Comparison of ENCODE assay signal across 7 mouse cellular contexts in genomic region chr3:80079801-80080418, GRCm38 (mm10).
A peak's percentile ranks its signal among the peaks of the same experiment; 100 is the strongest.
DNase-seq lines count a peak whose midpoint lies in the region; ATAC-seq lines count a peak whose summit lies in the region.

No protein-coding gene starts in this region.

- WGBS in hindbrain, embryonic 16.5 days, result 13% methylated on average over 10 of the region's 10 CpGs

- DNase-seq in ZHBTc4 (ENCODE audit: low read depth, low spot score), result peak; percentile 71
- peak; percentile 65 to 76 for DNase-seq in cerebellum, adult 18-20 months
- peak; percentile 79 for DNase-seq in forelimb bud, embryonic 11.5 days (ENCODE audit: low read depth, low spot score)
- peak; percentile 56 for DNase-seq in left cerebral cortex, adult 11 months (ENCODE audit: low spot score)
- peak; percentile 77 to 86 for DNase-seq in right cerebral cortex, postnatal 10 days (ENCODE audit: low spot score in 2 of 2)

- no peaks in the 10 kb centered on the region for H3K9me3 ChIP-seq in hindbrain, embryonic 16.5 days (ENCODE audit: control insufficient read depth, low read length)
- peaks cover 9% of the 10 kb centered on the region for H3K9me3 ChIP-seq in megakaryocyte, embryonic 14.5 days

- peak overlapping the region; percentile 19; the same call in 1 of the 2 replicates for H3K4me3 ChIP-seq in hindbrain, embryonic 16.5 days (ENCODE audit: low read length)
- H3K4me3 ChIP-seq in megakaryocyte, embryonic 14.5 days (replicated peaks), result peak overlapping the region; percentile 85

- peak overlapping the region; percentile 45 for H3K4me2 ChIP-seq in hindbrain, embryonic 16.5 days (ENCODE audit: low read length)

- peak; percentile 79; the same call in 1 of the 2 replicates for ATAC-seq in hindbrain, embryonic 16.5 days

- H3K9ac ChIP-seq in hindbrain, embryonic 16.5 days (ENCODE audit: low read depth, low read length), result peak overlapping the region; percentile 46; the same call in 1 of the 2 replicates

- H3K27ac ChIP-seq in hindbrain, embryonic 16.5 days (ENCODE audit: low read depth, low read length), result 0 out of 2 replicates have a peak overlapping the region, but pooled peaks have one; percentile 1

- no peaks in the 10 kb centered on the region for H3K36me3 ChIP-seq in hindbrain, embryonic 16.5 days (ENCODE audit: control insufficient read depth, insufficient read depth, low read length)
- H3K36me3 ChIP-seq in megakaryocyte, embryonic 14.5 days (replicated peaks; ENCODE audit: low read length), result no peaks in the 10 kb centered on the region

- peaks cover 2% of the 10 kb centered on the region; the same call in 1 of the 2 replicates for H3K4me1 ChIP-seq in hindbrain, embryonic 16.5 days (ENCODE audit: control insufficient read depth, insufficient read depth, low read depth, low read length)
- peaks cover 5% of the 10 kb centered on the region for H3K4me1 ChIP-seq in megakaryocyte, embryonic 14.5 days

- no peaks in the 10 kb centered on the region for H3K27me3 ChIP-seq in hindbrain, embryonic 16.5 days (replicated peaks; ENCODE audit: control insufficient read depth, insufficient read depth, low read length)
- H3K27me3 ChIP-seq in megakaryocyte, embryonic 14.5 days (replicated peaks), result no peaks in the 10 kb centered on the region

Comparison
In these comparisons a context has a peak if more than half of its experiments do, and no peak if none do; other contexts are left out.
1. Peak in every context shown above with its lines: DNase-seq, ATAC-seq, H3K4me3 ChIP-seq and H3K27ac ChIP-seq.